Mouse (Mus musculus) liver, embryonic 16.5 days (tissue): Measurements from ENCODE around the gene Fry. TPM values are rescaled to one million over a fixed set of nuclear protein-coding genes. Genes with fewer than 3 reads are reported as not detected.

Source experiments
- ATAC-seq: fragments of 200-750 bp; cut with Nextera tagmentation; 2 replicates; pipeline ENCODE4 v1.8.0; 2017; ENCODE audit warnings: low read depth, mild to moderate bottlenecking, moderate number of reproducible peaks, moderate library complexity
- H3K27ac ChIP-seq: fragments of 300-500 bp; sonication (generic); 2 replicates; pipeline ENCODE4 v1.5.1; 2014; ENCODE audit warnings: mild to moderate bottlenecking, low read length
- H3K27me3 ChIP-seq: fragments of 300-500 bp; sonication (generic); 2 replicates; pipeline ENCODE4 v1.6.1; 2014; ENCODE audit warnings: low read depth, low read length, mixed read lengths; ENCODE audit not compliant: control insufficient read depth, insufficient read depth
- H3K36me3 ChIP-seq: fragments of 300-500 bp; sonication (generic); 2 replicates; pipeline ENCODE4 v1.6.1; 2014; ENCODE audit warnings: mild to moderate bottlenecking; ENCODE audit not compliant: control insufficient read depth, insufficient read depth
- H3K4me1 ChIP-seq: fragments of 300-500 bp; sonication (generic); 2 replicates; pipeline ENCODE4 v1.6.1; 2014; ENCODE audit warnings: low read depth, low read length, mixed read lengths; ENCODE audit not compliant: control insufficient read depth
- H3K4me2 ChIP-seq: fragments of 300-500 bp; sonication (generic); 2 replicates; pipeline ENCODE4 v1.6.1; 2014; ENCODE audit warnings: low read depth, low read length, mixed read lengths
- H3K4me3 ChIP-seq: fragments of 300-500 bp; sonication (generic); 2 replicates; pipeline ENCODE4 v1.5.1; 2014; ENCODE audit warnings: low read depth, mild to moderate bottlenecking, low read length
- H3K9ac ChIP-seq: fragments of 300-500 bp; sonication (generic); 2 replicates; pipeline ENCODE4 v1.6.1; 2014; ENCODE audit warnings: low read depth, low read length
- H3K9me3 ChIP-seq: fragments of 300-500 bp; sonication (generic); replicated peaks from 2 replicates; pipeline ENCODE4 v1.6.1; 2016; ENCODE audit warnings: low read length; ENCODE audit not compliant: control insufficient read depth
- WGBS: fragments of 180-500 bp; shearing (Covaris S2); extraction: QIAGEN DNeasy Blood & Tissue Kit; methylation state at CpG from one replicate; pipeline ENCODE4 v1.1.7; 2014; ENCODE audit not compliant: insufficient replicate concordance; 5-methylcytosine and 5-hydroxymethylcytosine counted together
- polyA plus RNA-seq: library from polyadenylated mRNA; unstranded; fragments of >200 nt; fragmentation: Nextera tagmentation; extraction: Ambion mirVana; gene quantifications from 2 replicates; pipeline ENCODE4 v1.2.1, GENCODE M21; 2015

The Fry gene
- polyA plus RNA-seq, 1 experiment from 2014 or later = 2.7 TPM

- Histone ChIP-seq H3K4me1 (no peaks in the 10 kb centered on the region; the same call in 1 of the 2 replicates), H3K4me2 (peak overlapping the region; percentile 21), H3K9me3 (0 out of 2 replicates have a peak, but pooled peaks cover 2% of the 10 kb centered on the region), H3K36me3 (peaks cover 6% of the 10 kb centered on the region), H3K27me3 (no peaks in the 10 kb centered on the region), H3K4me3 (no peak overlapping the region), H3K27ac (no peak overlapping the region), H3K9ac (no peak overlapping the region)
- WGBS = 14% methylated on average over 7 of the region's 7 CpGs
- peak; percentile 66 for ATAC-seq
Observed at GRCm38 (mm10) chr5:150390422-150390821, 272.0 kb downstream of the Fry start.

- Histone ChIP-seq H3K4me2 (no peak overlapping the region), H3K27me3 (no peaks in the 10 kb centered on the region), H3K27ac (no peak overlapping the region), H3K9me3 (0 out of 2 replicates have a peak, but pooled peaks cover 2% of the 10 kb centered on the region), H3K36me3 (peaks cover 6% of the 10 kb centered on the region), H3K9ac (no peak overlapping the region), H3K4me3 (no peak overlapping the region), H3K4me1 (no peaks in the 10 kb centered on the region; the same call in 1 of the 2 replicates)
- 83% methylated on average over 6 of the region's 6 CpGs for WGBS
- ATAC-seq = no peak
Observed at GRCm38 (mm10) chr5:150394645-150395044, 276.2 kb downstream of the Fry start.

- Histone ChIP-seq H3K36me3 (no peaks in the 10 kb centered on the region; the same call in 1 of the 2 replicates), H3K4me2 (no peak overlapping the region), H3K9ac (no peak overlapping the region), H3K27ac (no peak overlapping the region), H3K9me3 (no peaks in the 10 kb centered on the region), H3K4me1 (no peaks in the 10 kb centered on the region), H3K27me3 (no peaks in the 10 kb centered on the region), H3K4me3 (no peak overlapping the region)
- 47% methylated on average over 13 of the region's 13 CpGs for WGBS
- ATAC-seq = no peak
Observed at GRCm38 (mm10) chr5:150402832-150403447, 284.5 kb downstream of the Fry start.

GRCm38 (mm10) chr5:150404867-150405266, 286.4 kb downstream of the Fry start:
- ATAC-seq = no peak
- no peaks in the 10 kb centered on the region for H3K4me1 ChIP-seq
- H3K27me3 ChIP-seq = no peaks in the 10 kb centered on the region
- H3K36me3 ChIP-seq = no peaks in the 10 kb centered on the region; the same call in 1 of the 2 replicates
- no peak overlapping the region for H3K4me3 ChIP-seq
- H3K4me2 ChIP-seq = no peak overlapping the region
- no peak overlapping the region for H3K27ac ChIP-seq
- WGBS = 64% methylated on average over 8 of the region's 8 CpGs
- H3K9me3 ChIP-seq = no peaks in the 10 kb centered on the region
- H3K9ac ChIP-seq = no peak overlapping the region

GRCm38 (mm10) chr5:150408979-150409378, 290.5 kb downstream of the Fry start:
- no peak for ATAC-seq
- H3K9ac ChIP-seq = no peak overlapping the region
- H3K36me3 ChIP-seq = no peaks in the 10 kb centered on the region
- H3K27ac ChIP-seq = no peak overlapping the region
- 64% methylated on average over 8 of the region's 8 CpGs for WGBS
- H3K4me3 ChIP-seq = no peak overlapping the region
- no peaks in the 10 kb centered on the region for H3K4me1 ChIP-seq
- H3K4me2 ChIP-seq = no peak overlapping the region
- H3K27me3 ChIP-seq = no peaks in the 10 kb centered on the region
- H3K9me3 ChIP-seq = no peaks in the 10 kb centered on the region

- no peak overlapping the region for H3K27ac ChIP-seq
- no peaks in the 10 kb centered on the region for H3K9me3 ChIP-seq
- H3K36me3 ChIP-seq = no peaks in the 10 kb centered on the region
- no peaks in the 10 kb centered on the region for H3K27me3 ChIP-seq
- no peak overlapping the region for H3K9ac ChIP-seq
- no peaks in the 10 kb centered on the region for H3K4me1 ChIP-seq
- no peak overlapping the region for H3K4me3 ChIP-seq
- H3K4me2 ChIP-seq = no peak overlapping the region
- ATAC-seq = no peak
- 53% methylated on average over 15 of the region's 15 CpGs for WGBS
Observed at GRCm38 (mm10) chr5:150409451-150410045, 291.1 kb downstream of the Fry start.

- Histone ChIP-seq H3K9ac (no peak overlapping the region), H3K36me3 (peaks cover 2% of the 10 kb centered on the region; the same call in 1 of the 2 replicates), H3K27ac (no peak overlapping the region), H3K27me3 (no peaks in the 10 kb centered on the region), H3K4me3 (no peak overlapping the region), H3K4me2 (no peak overlapping the region), H3K9me3 (no peaks in the 10 kb centered on the region; the same call in 1 of the 2 replicates), H3K4me1 (no peaks in the 10 kb centered on the region)
- 49% methylated on average over 12 of the region's 12 CpGs for WGBS
- no peak for ATAC-seq
Observed at GRCm38 (mm10) chr5:150412750-150413450, 294.5 kb downstream of the Fry start.

GRCm38 (mm10) chr5:150414823-150415222, 296.4 kb downstream of the Fry start:
- ATAC-seq = no peak
- Histone ChIP-seq H3K9me3 (no peaks in the 10 kb centered on the region; the same call in 1 of the 2 replicates), H3K36me3 (peaks cover 2% of the 10 kb centered on the region; the same call in 1 of the 2 replicates), H3K4me3 (no peak overlapping the region), H3K4me2 (no peak overlapping the region), H3K27me3 (no peaks in the 10 kb centered on the region), H3K27ac (no peak overlapping the region), H3K4me1 (no peaks in the 10 kb centered on the region), H3K9ac (no peak overlapping the region)

GRCm38 (mm10) chr5:150417223-150417622, 298.8 kb downstream of the Fry start:
- ATAC-seq = no peak
- no peak overlapping the region for H3K27ac ChIP-seq
- no peak overlapping the region for H3K9ac ChIP-seq
- H3K36me3 ChIP-seq = peaks cover 2% of the 10 kb centered on the region; the same call in 1 of the 2 replicates
- no peaks in the 10 kb centered on the region for H3K4me1 ChIP-seq
- H3K4me3 ChIP-seq = no peak overlapping the region
- no peaks in the 10 kb centered on the region; the same call in 1 of the 2 replicates for H3K9me3 ChIP-seq
- 93% methylated on average over 2 of the region's 2 CpGs for WGBS
- no peaks in the 10 kb centered on the region for H3K27me3 ChIP-seq
- H3K4me2 ChIP-seq = no peak overlapping the region
